Mouse (Mus musculus) adrenal gland (tissue): ENCODE measurements around the gene C1qtnf1.

Experiments
- intact Hi-C: fragments of 180-260 bp; cut with DNase I; formaldehyde crosslinking; loops from one replicate; pipeline ENCODE4 v1.15.1; 2025

C1qtnf1 gene

DNA sequence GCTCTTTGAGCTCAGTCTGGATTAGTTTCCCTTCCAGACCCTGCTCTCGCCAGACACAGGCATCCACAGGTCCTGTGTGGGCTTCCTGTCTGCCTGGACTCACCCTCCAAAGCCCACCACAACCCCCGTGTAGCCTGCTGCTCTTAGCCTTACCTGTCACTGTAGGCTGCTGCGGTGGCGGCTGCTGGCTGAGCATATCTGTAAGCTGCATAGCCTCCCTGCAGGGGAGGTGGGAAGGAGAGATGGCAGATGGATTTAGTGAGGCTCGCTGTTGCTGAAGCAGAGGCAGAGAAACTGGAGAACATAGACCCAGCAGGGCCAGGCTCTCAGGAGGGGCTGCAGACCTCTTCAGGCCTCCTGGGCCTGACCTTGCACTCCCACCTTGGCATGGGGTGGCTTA is 67.1 kb downstream of the C1qtnf1 start:
- intact Hi-C loops = no loop called here

DNA sequence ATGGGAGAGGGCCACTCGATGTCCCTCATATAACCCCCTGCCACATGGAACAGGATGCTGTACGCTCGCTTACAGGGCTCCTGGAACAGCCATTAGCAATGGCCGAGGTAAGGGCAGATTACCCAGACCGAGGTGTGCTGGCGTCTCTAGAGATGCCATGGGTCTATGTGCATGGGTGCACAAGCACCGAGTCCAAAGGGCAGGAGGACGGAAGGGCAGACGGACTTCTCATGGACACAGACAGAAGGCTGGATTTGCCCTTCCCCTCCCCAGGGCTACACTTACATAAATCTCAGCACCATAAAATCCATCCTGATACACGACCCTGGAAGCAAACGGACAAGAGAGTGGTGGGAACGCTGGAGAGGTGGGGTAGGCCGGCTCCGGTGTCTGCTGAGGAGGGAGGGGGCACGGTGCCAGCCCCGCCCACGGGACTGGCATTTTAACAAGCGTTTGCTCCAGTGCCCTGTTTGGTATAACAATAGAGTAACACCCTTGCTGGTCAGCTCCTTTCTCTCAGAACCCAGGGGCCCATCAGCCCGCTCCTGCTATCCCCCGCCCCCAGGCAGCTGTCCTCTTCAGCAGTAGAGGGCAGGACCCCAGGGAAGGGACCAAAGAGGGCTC is 68.2 kb downstream of the C1qtnf1 start:
- intact Hi-C loops = no loop called here
